Mouse (Mus musculus): ENCODE data around the gene Cdc42bpg.
A peak's percentile ranks its signal among the peaks of the same experiment; 100 is the strongest.

GRCm38 (mm10) chr19:6281122-6282020 is 24.9 kb upstream of the Cdc42bpg start:
- TF ChIP-seq CTCF (conservative IDR thresholded peaks at IDR 0.05; ENCODE audit: low read length) (no peak), NANOG (IDR thresholded peaks at IDR 0.05; ENCODE audit: borderline replicate concordance, low read length) (peak; percentile 59), POU5F1 (IDR thresholded peaks at IDR 0.05; ENCODE audit: borderline replicate concordance, low read length) (no peak)

All from E14TG2a.4 (cell line).